ENCODE assay signal across 9 mouse cellular contexts in genomic region chr2:18800646-18801251, GRCm38 (mm10).
DNase-seq lines count a peak whose midpoint lies in the region; ATAC-seq and TF ChIP-seq lines count a peak whose summit lies in the region.
"Had no signal": no experiment of that assay in that cellular context is flagged by ENCODE, and none has a peak within 500 bp of the region (broad histone marks: within the 10 kb centered on the region; RNA-seq: fewer than 3 reads in every experiment).

No protein-coding gene starts in this region.

- TF ChIP-seq POLR2A in bone marrow macrophage, adult 2 months (IDR thresholded peaks at IDR 0.05; ENCODE audit: borderline replicate concordance, low read depth, low read length): no peak

- intact Hi-C loops in heart, postnatal 36 days (cut with DNase I): no loop called here
- intact Hi-C loops in gastrocnemius, postnatal 14 days (cut with DNase I; ENCODE audit: low total_unique reads): no loop called here

- WGBS in heart, embryonic 10.5 days: 1% methylated on average over 24 of the region's 24 CpGs
- 3% methylated on average over 24 of the region's 24 CpGs for WGBS in liver, postnatal 0 days (ENCODE audit: insufficient replicate concordance)

- peak overlapping the region; percentile 61 for H3K4me3 ChIP-seq in heart, embryonic 10.5 days
- H3K4me3 ChIP-seq in bone marrow macrophage, adult 2 months (ENCODE audit: insufficient read depth, low read length): peak overlapping the region; percentile 62
- H3K4me3 ChIP-seq in liver, postnatal 0 days (ENCODE audit: low read depth, low read length): peak overlapping the region; percentile 25; the same call in 1 of the 2 replicates
- H3K4me3 ChIP-seq: erythroblast, embryonic 14.5 days had no signal

- no peak for ATAC-seq in liver, postnatal 0 days

- H3K36me3 ChIP-seq in heart, embryonic 10.5 days: no peaks in the 10 kb centered on the region
- no peaks in the 10 kb centered on the region for H3K36me3 ChIP-seq in liver, postnatal 0 days (replicated peaks; ENCODE audit: insufficient read depth, low read length)

- peaks cover 82% of the 10 kb centered on the region for H3K27me3 ChIP-seq in heart, embryonic 10.5 days (ENCODE audit: insufficient read depth, poor library complexity, severe bottlenecking)
- H3K27me3 ChIP-seq in liver, postnatal 0 days (ENCODE audit: insufficient read depth, low read length): peaks cover 50% of the 10 kb centered on the region

- no peak for DNase-seq in heart, embryonic 10.5 days (ENCODE audit: low spot score)
- no peak for DNase-seq in heart, postnatal 36 days
- DNase-seq in frontal cortex, postnatal 36 days (ENCODE audit: low spot score in 2 of 2): peak; percentile 13 to 20
- DNase-seq in liver, postnatal 0 days: no peak
- DNase-seq in cerebellum, adult 9-11 months: no peak
- DNase-seq in gastrocnemius, postnatal 14 days: no peak
- no peak for DNase-seq in urinary bladder, postnatal 4 days (ENCODE audit: low spot score in 2 of 2)

- TF ChIP-seq EP300 in liver, postnatal 0 days (IDR thresholded peaks at IDR 0.05; ENCODE audit: low read depth): no peak

- H3K4me1 ChIP-seq in heart, embryonic 10.5 days: peaks cover 16% of the 10 kb centered on the region
- peaks cover 10% of the 10 kb centered on the region for H3K4me1 ChIP-seq in bone marrow macrophage, adult 2 months (ENCODE audit: control insufficient read depth, insufficient read depth, low read length)
- peaks cover 8% of the 10 kb centered on the region for H3K4me1 ChIP-seq in liver, postnatal 0 days (ENCODE audit: insufficient read depth)

- peak overlapping the region; percentile 58 for H3K4me2 ChIP-seq in liver, postnatal 0 days (ENCODE audit: low read depth, low read length)

- H3K27ac ChIP-seq in heart, embryonic 10.5 days: no peak overlapping the region
- H3K27ac ChIP-seq in bone marrow macrophage, adult 2 months (ENCODE audit: insufficient read depth, low read depth, low read length): no peak overlapping the region
- H3K27ac ChIP-seq in liver, postnatal 0 days (ENCODE audit: low read depth): no peak overlapping the region

- no peaks in the 10 kb centered on the region for H3K9me3 ChIP-seq in heart, embryonic 10.5 days
- no peaks in the 10 kb centered on the region for H3K9me3 ChIP-seq in liver, postnatal 0 days (ENCODE audit: low read length)

- H3K9ac ChIP-seq in liver, postnatal 0 days (replicated peaks): no peak overlapping the region

- TF ChIP-seq CTCF in bone marrow macrophage, adult 2 months (IDR thresholded peaks at IDR 0.05; ENCODE audit: low read depth, low read length): no peak
- TF ChIP-seq CTCF in liver, postnatal 0 days (IDR thresholded peaks at IDR 0.05; ENCODE audit: low read depth): no peak

Comparison
In these comparisons a context has a peak if more than half of its experiments do, and no peak if none do; other contexts are left out.
1. DNase-seq: peak in frontal cortex, postnatal 36 days (2 of 2); none in heart, embryonic 10.5 days (single experiment), heart, postnatal 36 days (0 of 2), liver, postnatal 0 days (single experiment), cerebellum, adult 9-11 months (single experiment), gastrocnemius, postnatal 14 days (single experiment) and urinary bladder, postnatal 4 days (0 of 2).
2. Peak in every context shown above with its lines, with median percentiles within 50 percentile points of each other: H3K4me3 ChIP-seq.